Mouse (Mus musculus): ENCODE data around the gene Gm11563. TPM values are rescaled to one million over a fixed set of nuclear protein-coding genes. Genes with fewer than 3 reads are reported as not detected.

Gm11563 gene
- polyA plus RNA-seq, 1 experiment from 2014 or later = not detected

GRCm38 (mm10) chr11:99609126-99609525 is 49.6 kb downstream of the Gm11563 start:
- no peaks in the 10 kb centered on the region for H3K4me1 ChIP-seq (ENCODE audit: insufficient read depth, low read depth, low read length)
- DNase-seq (ENCODE audit: low spot score) = no peak
- 70% methylated on average over 1 of the region's 1 CpGs for WGBS
- no peak overlapping the region for H3K27ac ChIP-seq (ENCODE audit: low read length)
- no peaks in the 10 kb centered on the region for H3K9me3 ChIP-seq (ENCODE audit: low read length)
- no peak overlapping the region for H3K4me2 ChIP-seq (replicated peaks; ENCODE audit: low read depth, low read length)
- no peaks in the 10 kb centered on the region for H3K27me3 ChIP-seq (replicated peaks; ENCODE audit: insufficient read depth, low read length)
- H3K36me3 ChIP-seq (ENCODE audit: insufficient read depth, low read length) = no peaks in the 10 kb centered on the region
- no peak for TF ChIP-seq EP300 (IDR thresholded peaks at IDR 0.05)
- no peak for ATAC-seq
- H3K9ac ChIP-seq (replicated peaks; ENCODE audit: low read depth) = no peak overlapping the region
- no peak overlapping the region for H3K4me3 ChIP-seq (ENCODE audit: low read depth, low read length)

Other genes with a start within 250 kb of the Gm11563 start
- not detected in 2 replicates for gene Krt12, start 236.7 kb downstream of the Gm11563 start, polyA plus RNA-seq (2015; fragmentation: Nextera tagmentation; extraction: Ambion mirVana)
- gene Krt20, start 220.8 kb downstream of the Gm11563 start, polyA plus RNA-seq (2015; fragmentation: Nextera tagmentation; extraction: Ambion mirVana) = 0.27 and 0.31 TPM in 2 replicates
- gene Krt23, start 165.8 kb downstream of the Gm11563 start, polyA plus RNA-seq (2015; fragmentation: Nextera tagmentation; extraction: Ambion mirVana) = 8.2 and 9.7 TPM in 2 replicates
- gene Krt39, start 137.6 kb downstream of the Gm11563 start, polyA plus RNA-seq (2015; fragmentation: Nextera tagmentation; extraction: Ambion mirVana) = not detected in 2 replicates
- not detected in 2 replicates for gene Krt40, start 115.8 kb downstream of the Gm11563 start, polyA plus RNA-seq (2015; fragmentation: Nextera tagmentation; extraction: Ambion mirVana)
- not detected in 2 replicates for gene Krtap3-3, start 108.1 kb downstream of the Gm11563 start, polyA plus RNA-seq (2015; fragmentation: Nextera tagmentation; extraction: Ambion mirVana)
- not detected in 2 replicates for gene Krtap3-2, start 102.1 kb downstream of the Gm11563 start, polyA plus RNA-seq (2015; fragmentation: Nextera tagmentation; extraction: Ambion mirVana)
- gene Gm11939, start 99.5 kb downstream of the Gm11563 start, polyA plus RNA-seq (2015; fragmentation: Nextera tagmentation; extraction: Ambion mirVana) = not detected in 2 replicates
- not detected in 2 replicates for gene Krtap3-1, start 92.3 kb downstream of the Gm11563 start, polyA plus RNA-seq (2015; fragmentation: Nextera tagmentation; extraction: Ambion mirVana)
- gene Krtap1-5, start 77.9 kb downstream of the Gm11563 start, polyA plus RNA-seq (2015; fragmentation: Nextera tagmentation; extraction: Ambion mirVana) = 0.26 TPM in 1 of 2 replicates, not detected in the other
- not detected in 2 replicates for gene Krtap1-4, start 75.3 kb downstream of the Gm11563 start, polyA plus RNA-seq (2015; fragmentation: Nextera tagmentation; extraction: Ambion mirVana)
- gene Krtap1-3, start 67.6 kb downstream of the Gm11563 start, polyA plus RNA-seq (2015; fragmentation: Nextera tagmentation; extraction: Ambion mirVana) = not detected in 2 replicates
- gene Krtap9-3, start 60.9 kb downstream of the Gm11563 start, polyA plus RNA-seq (2015; fragmentation: Nextera tagmentation; extraction: Ambion mirVana) = not detected in 2 replicates
- gene Gm11938, start 55.7 kb downstream of the Gm11563 start, polyA plus RNA-seq (2015; fragmentation: Nextera tagmentation; extraction: Ambion mirVana) = not detected in 2 replicates
- gene Gm11937, start 48.8 kb downstream of the Gm11563 start, polyA plus RNA-seq (2015; fragmentation: Nextera tagmentation; extraction: Ambion mirVana) = not detected in 2 replicates
- gene Krtap2-4, start 44.1 kb downstream of the Gm11563 start, polyA plus RNA-seq (2015; fragmentation: Nextera tagmentation; extraction: Ambion mirVana) = not detected in 2 replicates
- not detected in 2 replicates for gene Gm11562, start 38.5 kb downstream of the Gm11563 start, polyA plus RNA-seq (2015; fragmentation: Nextera tagmentation; extraction: Ambion mirVana)
- not detected in 2 replicates for gene Krtap4-1, start 30.7 kb downstream of the Gm11563 start, polyA plus RNA-seq (2015; fragmentation: Nextera tagmentation; extraction: Ambion mirVana)
- gene Krtap4-2, start 23.9 kb downstream of the Gm11563 start, polyA plus RNA-seq (2015; fragmentation: Nextera tagmentation; extraction: Ambion mirVana) = not detected in 2 replicates
- gene Krtap4-7, start 14.9 kb downstream of the Gm11563 start, polyA plus RNA-seq (2015; fragmentation: Nextera tagmentation; extraction: Ambion mirVana) = not detected in 2 replicates
- not detected in 2 replicates for gene Gm11555, start 8.7 kb downstream of the Gm11563 start, polyA plus RNA-seq (2015; fragmentation: Nextera tagmentation; extraction: Ambion mirVana)
- gene Krtap4-6, start 7.0 kb upstream of the Gm11563 start, polyA plus RNA-seq (2015; fragmentation: Nextera tagmentation; extraction: Ambion mirVana) = not detected in 2 replicates
- not detected in 2 replicates for gene Gm14190, start 31.8 kb upstream of the Gm11563 start, polyA plus RNA-seq (2015; fragmentation: Nextera tagmentation; extraction: Ambion mirVana)
- not detected in 2 replicates for gene Gm14180, start 75.3 kb upstream of the Gm11563 start, polyA plus RNA-seq (2015; fragmentation: Nextera tagmentation; extraction: Ambion mirVana)
- not detected in 2 replicates for gene Gm11595, start 114.0 kb upstream of the Gm11563 start, polyA plus RNA-seq (2015; fragmentation: Nextera tagmentation; extraction: Ambion mirVana)
- gene Krtap4-8, start 121.7 kb upstream of the Gm11563 start, polyA plus RNA-seq (2015; fragmentation: Nextera tagmentation; extraction: Ambion mirVana) = not detected in 2 replicates
- gene Krtap4-9, start 126.2 kb upstream of the Gm11563 start, polyA plus RNA-seq (2015; fragmentation: Nextera tagmentation; extraction: Ambion mirVana) = not detected in 2 replicates
- gene Gm11596, start 134.5 kb upstream of the Gm11563 start, polyA plus RNA-seq (2015; fragmentation: Nextera tagmentation; extraction: Ambion mirVana) = not detected in 2 replicates
- not detected in 2 replicates for gene Gm11569, start 140.0 kb upstream of the Gm11563 start, polyA plus RNA-seq (2015; fragmentation: Nextera tagmentation; extraction: Ambion mirVana)
- gene Gm11554, start 145.5 kb upstream of the Gm11563 start, polyA plus RNA-seq (2015; fragmentation: Nextera tagmentation; extraction: Ambion mirVana) = not detected in 2 replicates
- gene Krtap4-13, start 150.9 kb upstream of the Gm11563 start, polyA plus RNA-seq (2015; fragmentation: Nextera tagmentation; extraction: Ambion mirVana) = not detected in 2 replicates
- gene Gm11564, start 156.7 kb upstream of the Gm11563 start, polyA plus RNA-seq (2015; fragmentation: Nextera tagmentation; extraction: Ambion mirVana) = not detected in 2 replicates
- gene 2300003K06Rik, start 179.1 kb upstream of the Gm11563 start, polyA plus RNA-seq (2015; fragmentation: Nextera tagmentation; extraction: Ambion mirVana) = not detected in 2 replicates
- gene Krtap4-16, start 192.6 kb upstream of the Gm11563 start, polyA plus RNA-seq (2015; fragmentation: Nextera tagmentation; extraction: Ambion mirVana) = not detected in 2 replicates
- not detected in 2 replicates for gene Gm11568, start 199.0 kb upstream of the Gm11563 start, polyA plus RNA-seq (2015; fragmentation: Nextera tagmentation; extraction: Ambion mirVana)
- gene Gm11559, start 205.5 kb upstream of the Gm11563 start, polyA plus RNA-seq (2015; fragmentation: Nextera tagmentation; extraction: Ambion mirVana) = not detected in 2 replicates
- not detected in 2 replicates for gene Krtap9-1, start 214.4 kb upstream of the Gm11563 start, polyA plus RNA-seq (2015; fragmentation: Nextera tagmentation; extraction: Ambion mirVana)
- not detected in 2 replicates for gene Gm11567, start 220.2 kb upstream of the Gm11563 start, polyA plus RNA-seq (2015; fragmentation: Nextera tagmentation; extraction: Ambion mirVana)
- gene Krtap31-1, start 249.0 kb upstream of the Gm11563 start, polyA plus RNA-seq (2015; fragmentation: Nextera tagmentation; extraction: Ambion mirVana) = not detected in 2 replicates